Mouse (Mus musculus) kidney, adult 2 months (tissue): ENCODE measurements around the gene Tmem143.

Experiments used
- CTCF ChIP-seq: fragments of 200-500 bp; conservative IDR thresholded peaks from 2 replicates; pipeline ENCODE4 v1.5.1; 2011; ENCODE audit warnings: low read depth, mild to moderate bottlenecking, control low read depth, low read length, moderate library complexity, mixed read lengths; ENCODE audit not compliant: insufficient read depth, insufficient read length
- POLR2A ChIP-seq: fragments of 200-500 bp; IDR thresholded peaks from one replicate; pipeline ENCODE4 v1.6.1; 2011; ENCODE audit warnings: low read depth, low read length, control low read depth

DNA sequence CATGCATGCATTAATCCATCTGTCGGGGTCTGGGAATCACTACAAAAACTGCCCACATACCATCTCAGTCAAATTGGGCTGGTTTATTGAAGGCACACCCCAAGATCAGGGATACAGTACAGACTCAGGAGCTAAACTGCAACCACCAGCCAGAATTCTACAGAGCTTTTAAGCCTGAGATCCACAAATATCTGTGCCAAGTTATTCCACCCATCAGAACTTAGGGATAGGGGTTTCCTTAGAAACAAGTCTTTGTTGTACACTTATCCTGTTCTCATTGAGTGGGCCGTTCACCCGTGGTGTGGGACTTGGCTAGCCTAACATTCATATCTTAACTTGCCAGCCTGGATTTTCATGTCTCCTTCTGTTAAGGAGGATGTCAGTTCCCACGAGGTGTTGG lies 52.3 kb downstream of the Tmem143 start:
- TF ChIP-seq POLR2A (no peak), CTCF (no peak)
